9 mouse cellular contexts compared by ENCODE assay signal in genomic region chr10:68902670-68903069, GRCm38 (mm10).
DNase-seq lines count a peak whose midpoint lies in the region; ATAC-seq lines count a peak whose summit lies in the region.
"Had no signal": no experiment of that assay in that cellular context is flagged by ENCODE, and none has a peak within 500 bp of the region (broad histone marks: within the 10 kb centered on the region; RNA-seq: fewer than 3 reads in every experiment).

No protein-coding gene starts in this region.

- H3K4me1 ChIP-seq in hindbrain, embryonic 10.5 days (replicated peaks): no peaks in the 10 kb centered on the region
- H3K4me1 ChIP-seq in hindbrain, embryonic 16.5 days (ENCODE audit: control insufficient read depth, insufficient read depth, low read depth, low read length): no peaks in the 10 kb centered on the region
- no peaks in the 10 kb centered on the region for H3K4me1 ChIP-seq in embryonic facial prominence, embryonic 14.5 days (ENCODE audit: control insufficient read depth, insufficient read depth, low read length)
- H3K4me1 ChIP-seq: hindbrain, embryonic 15.5 days had no signal

- H3K9ac ChIP-seq in hindbrain, embryonic 16.5 days (ENCODE audit: low read depth, low read length): no peak overlapping the region
- H3K9ac ChIP-seq in embryonic facial prominence, embryonic 14.5 days (ENCODE audit: low read depth, low read length): no peak overlapping the region
- H3K9ac ChIP-seq: hindbrain, embryonic 15.5 days had no signal

- no peak overlapping the region for H3K4me3 ChIP-seq in hindbrain, embryonic 10.5 days
- H3K4me3 ChIP-seq in hindbrain, embryonic 16.5 days (ENCODE audit: low read length): no peak overlapping the region
- no peak overlapping the region for H3K4me3 ChIP-seq in embryonic facial prominence, embryonic 14.5 days (ENCODE audit: low read depth, low read length)
- H3K4me3 ChIP-seq: hindbrain, embryonic 15.5 days had no signal

- no peaks in the 10 kb centered on the region for H3K27me3 ChIP-seq in hindbrain, embryonic 10.5 days (ENCODE audit: insufficient read depth, poor library complexity, severe bottlenecking)
- no peaks in the 10 kb centered on the region for H3K27me3 ChIP-seq in hindbrain, embryonic 16.5 days (replicated peaks; ENCODE audit: control insufficient read depth, insufficient read depth, low read length)
- no peaks in the 10 kb centered on the region for H3K27me3 ChIP-seq in embryonic facial prominence, embryonic 14.5 days (replicated peaks; ENCODE audit: control insufficient read depth, insufficient read depth, low read length)
- H3K27me3 ChIP-seq: hindbrain, embryonic 15.5 days had no signal

- no peak overlapping the region for H3K4me2 ChIP-seq in hindbrain, embryonic 16.5 days (ENCODE audit: low read length)
- H3K4me2 ChIP-seq in embryonic facial prominence, embryonic 14.5 days (ENCODE audit: low read depth, low read length): no peak overlapping the region
- H3K4me2 ChIP-seq: hindbrain, embryonic 15.5 days had no signal

- no peak overlapping the region for H3K27ac ChIP-seq in hindbrain, embryonic 10.5 days
- H3K27ac ChIP-seq in hindbrain, embryonic 16.5 days (ENCODE audit: low read depth, low read length): no peak overlapping the region
- no peak overlapping the region for H3K27ac ChIP-seq in embryonic facial prominence, embryonic 14.5 days (replicated peaks; ENCODE audit: low read depth, low read length)
- H3K27ac ChIP-seq: hindbrain, embryonic 15.5 days had no signal

- H3K9me3 ChIP-seq in hindbrain, embryonic 10.5 days: no peaks in the 10 kb centered on the region
- H3K9me3 ChIP-seq in hindbrain, embryonic 16.5 days (ENCODE audit: control insufficient read depth, low read length): no peaks in the 10 kb centered on the region
- H3K9me3 ChIP-seq in embryonic facial prominence, embryonic 14.5 days (ENCODE audit: control insufficient read depth, low read length): no peaks in the 10 kb centered on the region
- H3K9me3 ChIP-seq: hindbrain, embryonic 15.5 days had no signal

- 40% methylated on average over 3 of the region's 3 CpGs for WGBS in hindbrain, embryonic 10.5 days
- WGBS in hindbrain, embryonic 16.5 days: 34% methylated on average over 3 of the region's 3 CpGs
- WGBS in embryonic facial prominence, embryonic 14.5 days: 24% methylated on average over 3 of the region's 3 CpGs

- ATAC-seq in hindbrain, embryonic 16.5 days: no peak
- no peak for ATAC-seq in embryonic facial prominence, embryonic 14.5 days (ENCODE audit: low read depth)

- DNase-seq in hindbrain, embryonic 10.5 days (ENCODE audit: low spot score): peak; percentile 13
- peak; percentile 29 to 44 for DNase-seq in B cell, adult 2 months
- DNase-seq in adrenal gland, postnatal 10 days: peak; percentile 62
- DNase-seq in embryonic facial prominence, embryonic 14.5 days (ENCODE audit: low spot score): peak; percentile 82
- peak; percentile 65 to 78 for DNase-seq in kidney, postnatal 36 days
- peak; percentile 68 for DNase-seq in lung, postnatal 10 days
- DNase-seq in c-Kit-positive CD71-positive TER-119-positive erythroid progenitor cells, embryonic 14.5 days (ENCODE audit: low spot score): no peak

- H3K36me3 ChIP-seq in hindbrain, embryonic 10.5 days: no peaks in the 10 kb centered on the region
- H3K36me3 ChIP-seq in hindbrain, embryonic 16.5 days (ENCODE audit: control insufficient read depth, insufficient read depth, low read length): no peaks in the 10 kb centered on the region
- no peaks in the 10 kb centered on the region for H3K36me3 ChIP-seq in embryonic facial prominence, embryonic 14.5 days (ENCODE audit: control insufficient read depth, insufficient read depth, low read length)
- H3K36me3 ChIP-seq: hindbrain, embryonic 15.5 days had no signal
